Mouse (Mus musculus) midbrain, postnatal 0 days (tissue): ENCODE measurements around the gene Syne3. TPM values are rescaled to one million over a fixed set of nuclear protein-coding genes. Genes with fewer than 3 reads are reported as not detected.
A peak's percentile ranks its signal among the peaks of the same experiment; 100 is the strongest.

ENCODE experiments used
- ATAC-seq: fragments of 200-750 bp; cut with Nextera tagmentation; 2 replicates; pipeline ENCODE4 v1.8.0; 2017; ENCODE audit warnings: moderate number of reproducible peaks, mild to moderate bottlenecking, moderate TSS enrichment, moderate library complexity; ENCODE audit not compliant: low FRiP score
- DNase-seq: peaks from one replicate; pipeline ENCODE4 v3.0.0-alpha.2; 2015; ENCODE audit warnings: low spot score
- H3K27ac ChIP-seq: fragments of 300-500 bp; sonication (generic); 2 replicates; pipeline ENCODE4 v1.5.1; 2014; ENCODE audit warnings: low read depth, mild to moderate bottlenecking, low read length, mixed read lengths
- H3K27me3 ChIP-seq: fragments of 300-500 bp; sonication (generic); 2 replicates; pipeline ENCODE4 v1.6.1; 2014; ENCODE audit warnings: low read length, control low read depth, mixed read lengths; ENCODE audit not compliant: insufficient read depth
- H3K36me3 ChIP-seq: fragments of 300-500 bp; sonication (generic); 2 replicates; pipeline ENCODE4 v1.6.1; 2014; ENCODE audit warnings: low read length, control low read depth, mixed read lengths; ENCODE audit not compliant: insufficient read depth
- H3K4me1 ChIP-seq: fragments of 300-500 bp; sonication (generic); 2 replicates; pipeline ENCODE4 v1.6.1; 2014; ENCODE audit warnings: mild to moderate bottlenecking, control low read depth, antibody characterized with exemption, low read length, mixed read lengths; ENCODE audit not compliant: insufficient read depth
- H3K4me2 ChIP-seq: fragments of 300-500 bp; sonication (generic); 2 replicates; pipeline ENCODE4 v1.6.1; 2014; ENCODE audit warnings: low read depth, mild to moderate bottlenecking, low read length, mixed read lengths; ENCODE audit not compliant: poor library complexity, severe bottlenecking
- H3K4me3 ChIP-seq: fragments of 300-500 bp; sonication (generic); 2 replicates; pipeline ENCODE4 v1.5.1; 2014; ENCODE audit warnings: low read depth, mild to moderate bottlenecking, low read length, moderate library complexity
- H3K9ac ChIP-seq: fragments of 300-500 bp; sonication (generic); replicated peaks from 2 replicates; pipeline ENCODE4 v1.6.1; 2014; ENCODE audit warnings: mild to moderate bottlenecking, low read length, moderate library complexity, mixed read lengths; ENCODE audit not compliant: poor library complexity, severe bottlenecking
- H3K9me3 ChIP-seq: fragments of 300-500 bp; sonication (generic); 2 replicates; pipeline ENCODE4 v1.6.1; 2016; ENCODE audit warnings: low read length, control low read depth
- CTCF ChIP-seq: IDR thresholded peaks from 2 replicates; pipeline ENCODE4 v1.5.1; 2016; ENCODE audit warnings: antibody characterized with exemption, mild to moderate bottlenecking
- WGBS: fragments of 180-500 bp; shearing (Covaris S2); extraction: QIAGEN DNeasy Blood & Tissue Kit; methylation state at CpG from one replicate; pipeline ENCODE4 v1.1.7; 2014; 5-methylcytosine and 5-hydroxymethylcytosine counted together
- polyA plus RNA-seq: library from polyadenylated mRNA; unstranded; fragments of >200 nt; fragmentation: Nextera tagmentation; extraction: Ambion mirVana; gene quantifications from 2 replicates; pipeline ENCODE4 v1.2.1, GENCODE M21; 2015
- total RNA-seq: library from RNA; depleted of rRNA; stranded (reverse); fragments of >200 nt; gene quantifications from 2 replicates; pipeline ENCODE4 v1.2.3, GENCODE M21; 2014

Syne3 gene
- total and polyA plus RNA-seq, 2 experiments from 2014 or later, result 0.85 to 0.93 TPM

DNA sequence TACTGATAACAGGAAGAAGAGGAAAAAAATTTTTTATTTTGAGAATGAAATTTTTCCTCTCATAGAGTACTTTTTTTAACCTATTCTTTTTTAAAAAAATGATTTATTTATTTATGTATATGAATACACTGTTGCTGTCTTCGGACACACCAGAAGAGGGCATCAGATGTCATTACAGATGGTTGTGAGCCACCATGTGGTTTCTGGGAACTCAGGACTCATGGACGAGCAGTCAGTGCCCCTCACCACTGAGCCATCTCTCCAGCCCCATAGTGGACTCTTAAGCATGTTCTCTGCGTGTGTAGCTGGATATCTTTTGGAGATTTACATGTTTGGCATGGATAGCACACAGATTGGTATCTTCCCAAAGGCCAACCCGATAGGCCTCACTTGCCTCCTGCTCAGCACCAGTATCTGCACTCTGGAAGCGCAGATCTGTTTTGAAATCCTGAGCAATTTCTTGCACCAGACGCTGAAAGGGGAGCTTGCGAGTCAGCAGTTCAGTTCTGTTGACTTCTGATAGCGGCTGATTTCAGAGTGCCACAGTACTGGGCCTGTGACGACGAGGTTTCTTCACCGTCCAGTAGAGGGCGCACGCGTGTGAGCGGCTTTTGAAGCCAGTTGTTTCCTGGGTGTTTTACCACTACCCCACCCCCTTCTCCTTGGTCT, 17.8 kb upstream of the Syne3 start:
- H3K27me3 ChIP-seq, result no peaks in the 10 kb centered on the region
- peaks cover 3% of the 10 kb centered on the region; the same call in 1 of the 2 replicates for H3K36me3 ChIP-seq
- H3K9me3 ChIP-seq, result no peaks in the 10 kb centered on the region
- no peak overlapping the region for H3K4me3 ChIP-seq
- DNase-seq, result peak; percentile 54
- no peak for ATAC-seq
- TF ChIP-seq CTCF, result peak; percentile 68
- no peak overlapping the region for H3K9ac ChIP-seq
- no peak overlapping the region for H3K4me2 ChIP-seq
- 37% methylated on average over 15 of the region's 15 CpGs for WGBS
- H3K27ac ChIP-seq, result no peak overlapping the region
- H3K4me1 ChIP-seq, result no peaks in the 10 kb centered on the region; the same call in 1 of the 2 replicates

DNA sequence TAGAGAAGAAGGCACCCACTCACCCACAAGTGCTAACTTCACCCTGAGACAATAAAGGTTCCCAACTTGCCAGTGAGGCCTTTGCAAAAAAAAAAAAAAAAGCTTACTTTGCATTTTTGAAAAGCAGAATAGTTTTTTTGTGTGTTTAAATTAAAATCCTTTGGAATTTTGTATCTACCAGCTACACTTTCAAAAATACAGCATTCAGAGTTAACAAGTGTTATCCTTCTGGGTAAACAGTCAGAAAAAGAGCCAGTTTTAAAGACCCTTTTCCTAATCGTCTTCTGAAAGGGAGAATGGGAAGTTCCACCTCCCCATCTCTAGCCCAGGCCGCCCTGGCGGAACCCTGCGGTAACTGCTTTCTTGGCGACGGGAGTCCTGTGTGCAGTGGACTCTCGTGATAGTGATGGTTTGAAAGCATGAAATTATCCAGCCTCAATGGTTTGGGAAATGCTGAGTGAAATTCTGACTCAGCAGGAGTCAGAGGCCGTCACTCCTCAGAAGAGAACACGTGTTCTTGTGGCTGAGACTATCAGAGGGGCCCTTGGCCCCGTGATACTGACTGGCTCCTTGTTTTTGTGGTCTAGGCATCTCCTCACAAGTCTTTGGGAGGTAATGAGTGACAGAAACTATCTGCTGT, 16.5 kb upstream of the Syne3 start:
- Histone ChIP-seq H3K27me3 (no peaks in the 10 kb centered on the region), H3K27ac (no peak overlapping the region), H3K4me1 (no peaks in the 10 kb centered on the region; the same call in 1 of the 2 replicates), H3K9me3 (no peaks in the 10 kb centered on the region), H3K4me2 (no peak overlapping the region), H3K4me3 (no peak overlapping the region), H3K9ac (no peak overlapping the region), H3K36me3 (peaks cover 3% of the 10 kb centered on the region; the same call in 1 of the 2 replicates)
- no peak for TF ChIP-seq CTCF
- DNase-seq, result no peak
- 50% methylated on average over 10 of the region's 10 CpGs for WGBS
- ATAC-seq, result no peak

DNA sequence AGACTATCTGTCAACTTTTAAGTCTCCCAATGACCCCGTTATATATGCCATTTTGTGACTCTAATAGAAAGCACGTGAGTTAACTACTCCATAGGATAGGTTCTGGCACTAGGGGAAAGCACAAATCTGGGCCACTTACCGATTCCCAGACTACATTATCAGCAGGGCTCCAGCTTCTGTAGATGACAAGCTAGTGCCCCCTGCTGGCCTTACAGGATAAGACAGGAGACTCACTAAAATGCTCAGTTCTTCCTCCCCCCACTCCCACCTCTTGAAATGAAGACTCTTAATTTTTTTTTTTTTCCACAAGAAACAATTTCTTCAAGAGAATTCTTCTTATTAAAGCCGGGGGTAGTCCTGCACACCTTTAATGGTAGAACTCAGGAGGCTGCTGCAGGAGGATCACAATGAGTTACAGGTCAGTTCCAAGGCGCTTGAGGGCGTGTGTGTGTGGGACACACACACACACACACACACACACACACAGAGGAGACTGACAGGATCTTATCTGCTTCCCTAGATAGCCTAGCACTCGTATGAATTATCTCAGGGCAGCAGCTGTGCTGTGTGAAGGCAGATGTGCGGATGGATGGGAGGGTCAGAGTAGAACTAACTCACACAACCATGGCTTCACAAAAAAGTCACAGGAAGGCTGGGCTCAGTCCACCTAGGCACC, 15.8 kb upstream of the Syne3 start:
- Histone ChIP-seq H3K4me3 (no peak overlapping the region), H3K27me3 (no peaks in the 10 kb centered on the region), H3K4me2 (no peak overlapping the region), H3K9me3 (no peaks in the 10 kb centered on the region), H3K9ac (no peak overlapping the region), H3K36me3 (peaks cover 3% of the 10 kb centered on the region; the same call in 1 of the 2 replicates), H3K4me1 (no peaks in the 10 kb centered on the region; the same call in 1 of the 2 replicates), H3K27ac (no peak overlapping the region)
- 47% methylated on average over 8 of the region's 8 CpGs for WGBS
- peak; percentile 85 for DNase-seq
- no peak for ATAC-seq
- peak; percentile 84 for TF ChIP-seq CTCF

DNA sequence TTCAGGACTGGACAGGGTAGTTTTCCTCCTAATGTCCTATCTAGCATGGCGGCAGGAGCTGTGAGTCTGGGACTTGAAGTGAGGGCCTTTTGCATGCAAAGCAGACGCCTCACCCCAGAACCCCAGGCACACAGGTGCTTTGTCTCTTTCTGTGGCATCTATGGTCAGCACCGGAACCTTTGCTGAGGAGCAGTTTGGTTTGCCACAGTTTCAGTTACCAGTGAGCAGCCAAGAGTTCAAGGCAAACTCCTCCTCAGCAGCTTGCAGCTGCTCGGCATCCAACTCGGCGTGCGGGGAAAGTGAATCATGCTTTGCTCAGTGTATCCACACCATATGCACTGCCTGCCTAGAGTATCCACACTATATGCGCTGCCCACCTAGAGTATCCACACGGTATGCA, 13.2 kb upstream of the Syne3 start:
- Histone ChIP-seq H3K4me1 (no peaks in the 10 kb centered on the region), H3K27me3 (no peaks in the 10 kb centered on the region), H3K36me3 (no peaks in the 10 kb centered on the region), H3K27ac (no peak overlapping the region), H3K4me2 (no peak overlapping the region), H3K9ac (no peak overlapping the region), H3K4me3 (no peak overlapping the region), H3K9me3 (no peaks in the 10 kb centered on the region)
- no peak for DNase-seq
- WGBS, result 98% methylated on average over 9 of the region's 9 CpGs
- TF ChIP-seq CTCF, result no peak
- no peak for ATAC-seq

DNA sequence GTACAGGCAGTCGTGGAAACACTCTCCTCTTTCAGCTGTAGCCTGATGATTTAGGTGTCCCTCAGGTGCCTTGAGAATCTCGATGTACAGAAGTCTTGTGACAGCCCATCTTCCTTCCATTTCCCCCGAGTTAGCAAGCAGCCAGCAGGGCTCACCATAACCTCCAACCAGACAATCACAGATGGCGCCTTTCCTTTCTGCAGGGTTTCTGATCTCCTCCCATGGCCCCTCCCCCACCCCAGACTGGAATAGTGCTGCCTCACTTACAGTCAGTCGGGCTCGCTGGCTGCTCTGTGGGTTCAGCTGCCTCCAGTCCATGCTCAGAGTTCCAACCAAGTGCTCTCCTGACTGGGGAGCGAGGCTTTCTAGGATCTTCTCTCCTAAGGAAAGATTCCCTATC, 12.5 kb upstream of the Syne3 start:
- Histone ChIP-seq H3K9me3 (no peaks in the 10 kb centered on the region), H3K36me3 (no peaks in the 10 kb centered on the region), H3K27me3 (no peaks in the 10 kb centered on the region), H3K4me1 (no peaks in the 10 kb centered on the region), H3K4me3 (no peak overlapping the region), H3K9ac (no peak overlapping the region), H3K4me2 (no peak overlapping the region), H3K27ac (no peak overlapping the region)
- no peak for ATAC-seq
- TF ChIP-seq CTCF, result no peak
- no peak for DNase-seq
- 68% methylated on average over 7 of the region's 7 CpGs for WGBS
